Mouse (Mus musculus) frontal cortex, adult 2 months (tissue): ENCODE results near the gene Lyst. TPM values are rescaled to one million over a fixed set of nuclear protein-coding genes. Genes with fewer than 3 reads are reported as not detected.

Source experiments
- DNase-seq, 2 experiments: peaks; one replicate each; pipeline ENCODE4 v3.0.0; 2022; ENCODE audit warnings: low spot score in 1 of 2; ENCODE audit errors: extremely low spot score in 1 of 2
- polyA plus RNA-seq: library from polyadenylated mRNA; depleted of rRNA; stranded (reverse); fragments of >200 nt; gene quantifications from 2 replicates; pipeline ENCODE4 v1.2.3, GENCODE M21; 2012; rRNA removed

The Lyst gene
- polyA plus RNA-seq, 1 experiment: 12.2 TPM

- no peak for DNase-seq
Measured at GRCm38 (mm10) chr13:13824946-13825345, 234.7 kb downstream of the Lyst start.

- DNase-seq: no peak
Measured at GRCm38 (mm10) chr13:13826533-13826932, 236.3 kb downstream of the Lyst start.

GRCm38 (mm10) chr13:13828125-13828524 is 237.9 kb downstream of the Lyst start:
- DNase-seq: no peak

Other genes with a start within 250 kb of the Lyst start
- gene Gpr137b, start 196.4 kb upstream of the Lyst start, polyA plus RNA-seq: 21.7 and 23.7 TPM in 2 replicates
- gene Nid1, start 152.8 kb upstream of the Lyst start, polyA plus RNA-seq: 14.1 and 15.2 TPM in 2 replicates
- 264 and 296 TPM in 2 replicates for gene Gng4, start 193.7 kb downstream of the Lyst start, polyA plus RNA-seq